Mouse (Mus musculus): ENCODE measurements around the gene Aatk.
A peak's percentile ranks its signal among the peaks of the same experiment; 100 is the strongest.

Gene Aatk

DNA sequence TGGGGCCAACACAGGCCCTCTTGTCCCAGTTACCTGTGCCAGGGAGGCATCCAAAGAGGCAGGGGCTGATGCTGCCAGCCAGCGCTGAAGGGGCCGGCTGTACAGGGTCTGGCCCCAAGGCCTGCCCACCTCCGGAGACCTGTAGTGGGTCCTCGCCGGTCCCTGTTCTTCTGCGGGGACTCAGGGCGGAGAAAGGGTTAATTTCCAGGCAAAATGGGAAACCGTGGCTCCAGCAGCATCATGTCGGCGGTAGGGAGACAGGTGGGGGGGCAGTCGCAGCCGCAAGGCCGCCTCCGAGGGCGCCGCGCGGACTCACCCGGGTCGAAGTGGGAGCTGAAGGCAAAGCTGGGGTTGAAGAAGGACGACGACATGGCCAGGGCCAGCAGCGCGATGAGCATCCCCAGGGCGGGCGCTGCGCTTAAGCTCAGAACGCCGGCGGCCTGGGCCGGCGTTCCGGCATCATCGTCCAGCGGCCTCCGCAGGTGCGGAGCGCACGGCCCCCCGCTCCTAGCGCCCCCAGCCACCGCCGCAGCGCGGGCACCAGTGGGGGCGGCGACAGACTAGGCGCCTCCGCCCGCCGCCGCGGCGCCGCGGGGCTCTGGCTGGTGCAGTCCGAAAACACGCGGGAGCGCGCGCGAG, at the start of gene Aatk:
Aatk (minus strand) TSS at position 615 of the 639 bp plus-strand sequence.
- peak; percentile 62 for DNase-seq

- no peak for DNase-seq
These were observed 46.0 kb upstream of the Aatk start for GRCm38 (mm10) chr11:120092817-120093591.

GRCm38 (mm10) chr11:120090661-120091060, 43.7 kb upstream of the Aatk start:
- no peak for DNase-seq

GRCm38 (mm10) chr11:120086702-120087152, 39.8 kb upstream of the Aatk start, which contains the start of gene Cep131:
TSS of gene Cep131 (minus strand) at chr11:120086827.
- DNase-seq, result peak; percentile 98

DNA sequence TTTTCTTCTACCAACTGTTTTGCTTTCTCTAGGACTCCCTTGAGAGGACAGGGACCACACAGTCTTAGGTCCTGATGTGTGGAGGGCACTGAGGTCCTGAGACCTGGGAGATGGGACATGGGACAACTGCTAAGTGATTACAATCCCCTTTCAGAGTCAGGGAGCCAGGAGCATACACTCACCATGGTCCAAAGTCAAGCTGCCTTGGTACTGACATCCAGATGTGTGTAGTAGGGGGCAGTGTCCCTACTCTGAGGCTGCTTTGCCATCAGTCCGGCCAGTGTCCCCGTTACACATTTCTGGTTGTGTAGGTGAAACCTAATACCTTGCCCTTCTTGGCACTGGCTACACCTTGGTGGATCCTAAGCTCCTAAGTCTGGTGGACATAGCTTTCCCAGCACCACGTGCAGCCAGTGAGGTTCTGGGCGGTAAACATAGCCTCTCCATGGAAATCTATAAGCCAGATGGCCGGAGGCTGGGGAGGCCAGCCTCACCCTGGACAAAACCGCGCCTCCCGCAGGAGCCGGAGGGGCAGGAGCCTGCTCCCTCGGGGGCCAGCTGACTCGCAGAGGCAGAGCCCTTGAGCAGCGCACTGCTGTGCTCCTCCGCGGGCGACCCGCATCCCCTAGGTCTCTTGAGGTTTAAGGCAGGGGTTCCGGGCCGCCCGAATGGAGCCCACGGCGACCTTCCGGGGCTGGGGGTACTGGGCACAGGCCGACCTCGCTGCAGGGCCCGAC, 39.1 kb upstream of the Aatk start:
- DNase-seq, result peak; percentile 60

GRCm38 (mm10) chr11:120080282-120080681, 33.3 kb upstream of the Aatk start:
- DNase-seq, result no peak

- no peak for DNase-seq
These were observed 29.2 kb upstream of the Aatk start for GRCm38 (mm10) chr11:120076191-120076590.

DNA sequence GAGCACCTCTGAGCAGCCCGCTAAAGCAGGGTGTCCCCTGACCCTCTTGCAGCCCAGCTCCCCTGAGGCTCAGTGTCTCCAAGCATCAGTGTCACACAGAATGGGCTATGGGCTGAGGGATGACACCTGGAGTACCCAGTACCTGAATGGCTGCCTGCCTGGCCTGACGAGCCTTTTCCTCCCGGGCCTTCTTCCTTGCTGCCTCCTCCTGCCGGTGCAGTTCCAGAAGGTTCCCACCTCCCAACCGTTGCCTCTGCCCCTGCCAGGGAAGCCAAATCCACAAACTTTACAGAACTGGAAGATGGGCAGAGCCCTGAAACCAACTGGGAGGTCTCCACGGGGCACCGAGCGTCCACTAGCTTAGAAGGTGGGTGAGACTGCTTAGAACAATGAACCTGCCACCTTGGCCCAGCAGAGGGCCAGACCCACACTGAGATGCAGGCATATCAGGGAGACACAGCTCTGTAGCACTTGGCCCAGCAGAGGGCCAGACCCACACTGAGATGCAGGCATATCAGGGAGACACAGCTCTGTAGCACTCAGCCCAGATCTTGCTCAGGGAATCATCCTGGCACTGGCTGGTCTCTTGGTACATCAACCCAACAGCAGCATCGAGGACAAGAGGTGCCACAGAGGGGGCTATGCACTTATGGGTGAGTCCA, 26.1 kb upstream of the Aatk start:
- DNase-seq, result no peak

GRCm38 (mm10) chr11:120071731-120072320, 24.9 kb upstream of the Aatk start:
- no peak for DNase-seq

GRCm38 (mm10) chr11:120071065-120071464, 24.1 kb upstream of the Aatk start:
- DNase-seq, result no peak

GRCm38 (mm10) chr11:120070286-120070930, 23.4 kb upstream of the Aatk start:
- DNase-seq, result no peak

GRCm38 (mm10) chr11:120069261-120069660, 22.3 kb upstream of the Aatk start:
- DNase-seq, result no peak

DNA sequence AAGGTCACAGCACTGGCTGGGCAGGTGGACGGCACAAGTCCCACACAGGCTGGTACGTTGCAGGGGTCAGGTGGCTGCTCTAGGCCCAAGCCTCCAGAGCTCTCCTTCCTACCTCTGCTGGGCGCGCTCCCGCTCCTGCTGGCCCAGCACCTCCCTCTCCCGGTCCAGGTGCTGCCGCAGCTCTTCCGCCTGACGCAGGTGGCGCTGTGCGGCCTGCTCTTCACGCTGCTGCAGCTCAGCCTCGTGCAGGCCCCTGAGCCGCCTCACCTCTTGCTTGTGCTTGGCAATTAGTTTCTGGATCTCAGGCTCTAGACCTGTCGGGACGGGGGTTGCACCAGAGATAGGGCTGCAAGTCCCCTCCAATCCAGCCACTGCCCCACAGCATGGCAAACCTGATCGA, 20.9 kb upstream of the Aatk start:
- no peak for DNase-seq

DNA sequence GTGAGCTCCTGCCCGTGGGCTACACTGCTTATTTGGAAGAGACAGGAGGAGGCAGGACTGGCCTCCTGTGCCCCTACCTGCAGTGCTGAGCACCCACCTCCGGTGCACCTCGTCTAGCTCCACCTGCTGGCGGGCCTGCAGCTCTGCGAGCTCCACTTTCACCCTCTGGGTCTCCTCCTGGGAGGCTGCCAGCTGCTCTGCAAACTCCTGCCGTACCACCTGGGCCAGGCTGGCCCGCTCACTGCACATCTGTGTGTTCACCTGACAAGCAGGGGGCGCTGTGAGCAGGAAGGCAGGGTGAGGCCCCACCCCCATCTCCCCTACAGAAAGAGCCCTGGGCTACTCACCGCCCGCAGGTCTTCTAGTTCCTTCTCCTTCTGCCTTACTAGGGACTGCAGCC, 18.3 kb upstream of the Aatk start:
- peak; percentile 67 for DNase-seq

GRCm38 (mm10) chr11:120064668-120065040, 17.7 kb upstream of the Aatk start:
- no peak for DNase-seq

GRCm38 (mm10) chr11:120064006-120064667, 17.2 kb upstream of the Aatk start:
- DNase-seq, result no peak

DNA sequence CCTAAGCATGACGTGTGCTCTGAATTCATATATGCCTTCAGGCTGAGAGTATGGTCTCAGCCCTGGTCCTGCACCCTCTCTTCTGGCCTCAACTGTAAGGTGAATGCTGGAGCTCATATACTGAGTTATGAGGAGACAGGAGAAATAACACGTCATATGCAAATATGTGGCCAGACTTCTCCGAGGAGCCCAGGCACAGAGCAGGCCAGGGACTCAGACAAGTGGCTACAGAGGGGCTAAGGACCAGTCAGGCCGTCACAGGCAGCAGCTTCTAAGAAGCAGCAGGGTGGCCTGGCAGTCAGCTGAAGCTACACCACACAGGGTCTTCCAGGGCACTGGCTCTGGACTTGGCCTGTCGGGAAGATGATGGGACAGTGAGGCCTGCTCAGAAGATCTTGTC, 16.4 kb upstream of the Aatk start:
- DNase-seq, result no peak

DNA sequence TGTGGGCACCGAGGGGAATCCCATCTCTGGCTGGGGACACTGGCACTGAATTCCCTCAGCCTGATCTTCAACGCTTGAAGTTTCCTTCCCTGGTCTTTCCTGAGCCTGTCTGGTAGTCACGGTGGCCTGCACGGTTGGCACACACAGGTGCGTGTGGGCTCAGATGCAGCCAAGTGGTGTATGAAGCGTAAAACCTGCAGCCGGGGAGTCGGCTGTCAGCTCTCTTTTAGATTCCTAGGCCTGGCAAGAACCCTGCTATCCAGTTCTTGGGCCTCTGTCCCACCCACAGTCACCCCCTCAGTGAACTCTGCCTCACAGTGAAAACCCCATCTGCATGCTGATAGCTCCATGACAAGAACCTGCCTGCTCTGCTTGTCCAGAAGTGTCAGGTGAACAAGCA, 13.7 kb upstream of the Aatk start:
- no peak for DNase-seq

DNA sequence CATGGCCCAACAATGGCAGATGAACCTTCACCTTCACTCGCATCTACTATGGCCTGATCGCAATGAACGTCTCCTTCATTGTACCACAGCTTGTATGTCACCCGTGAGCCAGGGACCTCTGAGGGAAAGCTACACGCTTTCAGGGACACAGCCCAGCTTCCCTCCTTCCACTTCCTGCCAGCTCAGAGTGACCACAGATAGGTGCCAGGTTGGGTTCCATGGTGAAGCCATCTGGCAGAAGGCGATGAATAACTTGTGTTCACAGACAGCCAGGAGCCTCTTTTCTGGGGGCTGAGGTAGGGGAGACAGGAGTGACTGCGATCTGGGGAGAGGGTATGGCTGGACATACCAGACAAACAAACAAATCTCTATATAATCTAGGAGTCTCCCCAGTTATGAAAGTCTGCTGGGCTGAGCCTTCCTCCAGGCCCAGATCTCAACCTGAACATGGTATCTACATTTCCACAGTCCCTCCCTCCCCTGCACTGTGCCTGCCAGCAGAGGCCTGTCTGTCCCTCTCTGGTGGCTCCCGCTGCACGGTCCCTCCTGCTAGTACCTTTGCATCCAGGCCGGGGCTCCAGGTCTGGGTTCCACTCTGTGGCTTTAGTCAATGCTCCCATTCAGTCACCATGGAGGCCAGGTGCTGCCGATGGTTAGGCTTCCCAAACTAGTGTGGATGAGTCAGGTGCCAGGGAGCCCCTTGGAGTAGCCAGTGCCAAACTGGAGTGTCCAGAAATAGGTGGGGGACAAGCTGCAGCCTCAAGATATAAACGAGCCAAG, 9.2 kb upstream of the Aatk start:
- DNase-seq, result no peak

GRCm38 (mm10) chr11:120053846-120054245, 6.9 kb upstream of the Aatk start:
- no peak for DNase-seq

- no peak for DNase-seq
These were observed 5.3 kb upstream of the Aatk start for GRCm38 (mm10) chr11:120052274-120052673.
